Mouse (Mus musculus) thymus, adult 2 months (tissue): Measurements from ENCODE around the gene Armc7. TPM values are rescaled to one million over a fixed set of nuclear protein-coding genes. Genes with fewer than 3 reads are reported as not detected.

Source experiments
- DNase-seq: peaks from one replicate; pipeline ENCODE4 v3.0.0; 2021
- H3K27ac ChIP-seq: fragments of 200-500 bp; 2 replicates; pipeline ENCODE4 v1.5.1; 2012; ENCODE audit warnings: low read length, control low read depth; ENCODE audit not compliant: control insufficient read depth, insufficient read depth
- H3K27me3 ChIP-seq: fragments of 200-500 bp; 2 replicates; pipeline ENCODE4 v1.6.1; 2012; ENCODE audit warnings: mild to moderate bottlenecking, low read length, moderate library complexity, mixed read lengths; ENCODE audit not compliant: control insufficient read depth, insufficient read depth
- H3K36me3 ChIP-seq: fragments of 200-500 bp; 2 replicates; pipeline ENCODE4 v1.6.1; 2012; ENCODE audit warnings: mild to moderate bottlenecking, low read length, moderate library complexity; ENCODE audit not compliant: control insufficient read depth, insufficient read depth
- H3K4me1 ChIP-seq: fragments of 200-500 bp; replicated peaks from 2 replicates; pipeline ENCODE4 v1.6.1; 2012; ENCODE audit warnings: low read length; ENCODE audit not compliant: control insufficient read depth, insufficient read depth
- H3K4me3 ChIP-seq: fragments of 200-500 bp; 2 replicates; pipeline ENCODE4 v1.5.1; 2012; ENCODE audit warnings: mild to moderate bottlenecking, low read length, control low read depth, moderate library complexity; ENCODE audit not compliant: control insufficient read depth, insufficient read depth
- CTCF ChIP-seq: fragments of 200-500 bp; IDR thresholded peaks from 2 replicates; pipeline ENCODE4 v1.5.1; 2012; ENCODE audit warnings: mild to moderate bottlenecking, control low read depth, low read length, moderate library complexity, borderline replicate concordance; ENCODE audit not compliant: control insufficient read depth, poor library complexity, insufficient read depth; ENCODE audit errors: extremely low read depth
- POLR2A ChIP-seq: fragments of 200-500 bp; IDR thresholded peaks from 2 replicates; pipeline ENCODE4 v1.6.1; 2012; ENCODE audit warnings: mild to moderate bottlenecking, low read length, control low read depth, moderate library complexity; ENCODE audit not compliant: control insufficient read depth, poor library complexity, insufficient read depth; ENCODE audit errors: extremely low read depth
- WGBS: fragments of 180-500 bp; shearing (Covaris S2); methylation state at CpG from one replicate; pipeline ENCODE4 v1.1.7; 2018; 5-methylcytosine and 5-hydroxymethylcytosine counted together
- polyA plus RNA-seq: library from polyadenylated mRNA; depleted of rRNA; stranded (reverse); fragments of >200 nt; gene quantifications from 2 replicates; pipeline ENCODE4 v1.2.3, GENCODE M21; 2012; rRNA removed

Gene Armc7
- polyA plus RNA-seq, 1 experiment = 91.3 TPM

GRCm38 (mm10) chr11:115534759-115535371 is 59.4 kb downstream of the Armc7 start:
- Histone ChIP-seq H3K4me1 (peaks cover 7% of the 10 kb centered on the region), H3K27ac (peak overlapping the region; percentile 81), H3K27me3 (no peaks in the 10 kb centered on the region), H3K36me3 (peaks cover 36% of the 10 kb centered on the region), H3K4me3 (peak overlapping the region; percentile 99)
- no peak for DNase-seq
- under 1% methylated on average over 11 of the region's 11 CpGs for WGBS
- TF ChIP-seq POLR2A (no peak), CTCF (no peak)

GRCm38 (mm10) chr11:115535401-115536037 is 60.1 kb downstream of the Armc7 start:
- TF ChIP-seq CTCF = no peak
- DNase-seq = peak; percentile 67
- peak overlapping the region; percentile 99 for H3K4me3 ChIP-seq
- H3K27ac ChIP-seq = peak overlapping the region; percentile 81
- under 1% methylated on average over 81 of the region's 84 CpGs for WGBS
- H3K27me3 ChIP-seq = no peaks in the 10 kb centered on the region
- H3K36me3 ChIP-seq = peaks cover 30% of the 10 kb centered on the region
- H3K4me1 ChIP-seq = peaks cover 7% of the 10 kb centered on the region

- 1% methylated on average over 69 of the region's 70 CpGs for WGBS
- H3K27ac ChIP-seq = peak within 1 kb of the TSS; percentile 81
- H3K36me3 ChIP-seq = peaks cover 27% of the 10 kb centered on the region
- peak; percentile 99 for DNase-seq
- peaks cover 7% of the 10 kb centered on the region for H3K4me1 ChIP-seq
- H3K4me3 ChIP-seq = peak within 1 kb of the TSS; percentile 99
- TF ChIP-seq CTCF = peak; percentile 66; the same call in 1 of the 2 replicates
- peak; percentile 59 for TF ChIP-seq POLR2A
- H3K27me3 ChIP-seq = no peaks in the 10 kb centered on the region
These were observed 60.7 kb downstream of the Armc7 start, which contains the start of gene Sumo2 for GRCm38 (mm10) chr11:115536038-115536681. Gene Sumo2, minus strand, starts transcription at chr11:115536276.

GRCm38 (mm10) chr11:115536856-115537568 is 61.5 kb downstream of the Armc7 start:
- WGBS = 67% methylated on average over 10 of the region's 10 CpGs
- Histone ChIP-seq H3K36me3 (peaks cover 18% of the 10 kb centered on the region), H3K27me3 (no peaks in the 10 kb centered on the region), H3K4me3 (no peak overlapping the region; the same call in 1 of the 2 replicates), H3K4me1 (peaks cover 7% of the 10 kb centered on the region), H3K27ac (peak overlapping the region; percentile 79)
- DNase-seq = peak; percentile 39
- TF ChIP-seq POLR2A = no peak
- no peak for TF ChIP-seq CTCF

- Histone ChIP-seq H3K4me3 (no peak overlapping the region), H3K36me3 (peaks cover 8% of the 10 kb centered on the region), H3K4me1 (peaks cover 7% of the 10 kb centered on the region), H3K27ac (no peak overlapping the region), H3K27me3 (no peaks in the 10 kb centered on the region)
- TF ChIP-seq CTCF (no peak), POLR2A (no peak)
- 60% methylated on average over 2 of the region's 2 CpGs for WGBS
- no peak for DNase-seq
These were observed 62.6 kb downstream of the Armc7 start for GRCm38 (mm10) chr11:115538045-115538444.

Other genes starting within 250 kb of the Armc7 start
- 6.5 and 7.1 TPM in 2 replicates for gene Grin2c, start 208.4 kb upstream of the Armc7 start, polyA plus RNA-seq
- 31.8 and 36.3 TPM in 2 replicates for gene Fdxr, start 198.6 kb upstream of the Armc7 start, polyA plus RNA-seq
- gene Fads6, start 178.0 kb upstream of the Armc7 start, polyA plus RNA-seq = 1.6 and 2.1 TPM in 2 replicates
- 0.26 and 0.32 TPM in 2 replicates for gene Otop2, start 168.5 kb upstream of the Armc7 start, polyA plus RNA-seq
- gene Ush1g, start 153.6 kb upstream of the Armc7 start, polyA plus RNA-seq = 0.05 and 0.11 TPM in 2 replicates
- gene Otop3, start 140.9 kb upstream of the Armc7 start, polyA plus RNA-seq = 0.06 and 0.12 TPM in 2 replicates
- 127 and 143 TPM in 2 replicates for gene Hid1, start 107.9 kb upstream of the Armc7 start, polyA plus RNA-seq
- gene Cdr2l, start 93.8 kb upstream of the Armc7 start, polyA plus RNA-seq = 14.3 and 15.1 TPM in 2 replicates
- gene Mrpl58, start 71.9 kb upstream of the Armc7 start, polyA plus RNA-seq = 144 and 166 TPM in 2 replicates
- gene Atp5h, start 55.7 kb upstream of the Armc7 start, polyA plus RNA-seq = 118 and 155 TPM in 2 replicates
- 65.5 and 69.1 TPM in 2 replicates for gene Kctd2, start 55.5 kb upstream of the Armc7 start, polyA plus RNA-seq
- 0.79 and 0.80 TPM in 2 replicates for gene Trim80, start 35.1 kb upstream of the Armc7 start, polyA plus RNA-seq
- 446 and 456 TPM in 2 replicates for gene Slc16a5, start 13.2 kb upstream of the Armc7 start, polyA plus RNA-seq
- 122 and 145 TPM in 2 replicates for gene Nt5c, start 16.2 kb downstream of the Armc7 start, polyA plus RNA-seq
- 654 and 686 TPM in 2 replicates for gene Jpt1, start 38.7 kb downstream of the Armc7 start, polyA plus RNA-seq
- 102 and 105 TPM in 2 replicates for gene Sumo2, start 60.6 kb downstream of the Armc7 start, polyA plus RNA-seq
- 114 and 136 TPM in 2 replicates for gene Nup85, start 88.8 kb downstream of the Armc7 start, polyA plus RNA-seq
- gene Mrps7, start 128.3 kb downstream of the Armc7 start, polyA plus RNA-seq = 24.5 and 25.0 TPM in 2 replicates
- gene Gga3, start 128.4 kb downstream of the Armc7 start, polyA plus RNA-seq = 102 and 106 TPM in 2 replicates
- 188 and 215 TPM in 2 replicates for gene Mif4gd, start 137.3 kb downstream of the Armc7 start, polyA plus RNA-seq
- 98.5 and 98.6 TPM in 2 replicates for gene Slc25a19, start 152.6 kb downstream of the Armc7 start, polyA plus RNA-seq
- 81.7 and 82.8 TPM in 2 replicates for gene Grb2, start 232.9 kb downstream of the Armc7 start, polyA plus RNA-seq